Mouse (Mus musculus) ES-E14 (cell line): ENCODE measurements at regions not wholly inside any gene's neighbourhood (a gene's known extent, or its start where the extent isn't known, plus 50 kb on each side); places are given as distances from the start of the nearest gene placed in this dataset.

Experiments
- HCFC1 ChIP-seq: IDR thresholded peaks from 2 replicates; pipeline ENCODE4 v1.6.1; 2012; ENCODE audit warnings: low read length, inconsistent platforms, borderline replicate concordance; ENCODE audit not compliant: insufficient read depth
- MAFK ChIP-seq: IDR thresholded peaks from 2 replicates; pipeline ENCODE4 v1.6.1; 2014; ENCODE audit warnings: mild to moderate bottlenecking, low read depth, low read length, inconsistent platforms; ENCODE audit not compliant: insufficient read depth
- ZC3H11A ChIP-seq: IDR thresholded peaks from 2 replicates; pipeline ENCODE4 v1.6.1; 2012; ENCODE audit warnings: low read depth, mild to moderate bottlenecking, inconsistent platforms, low read length, borderline replicate concordance
- ZNF384 ChIP-seq: IDR thresholded peaks from 2 replicates; pipeline ENCODE4 v1.6.1; 2012; ENCODE audit warnings: low read depth, low read length, inconsistent platforms

DNA sequence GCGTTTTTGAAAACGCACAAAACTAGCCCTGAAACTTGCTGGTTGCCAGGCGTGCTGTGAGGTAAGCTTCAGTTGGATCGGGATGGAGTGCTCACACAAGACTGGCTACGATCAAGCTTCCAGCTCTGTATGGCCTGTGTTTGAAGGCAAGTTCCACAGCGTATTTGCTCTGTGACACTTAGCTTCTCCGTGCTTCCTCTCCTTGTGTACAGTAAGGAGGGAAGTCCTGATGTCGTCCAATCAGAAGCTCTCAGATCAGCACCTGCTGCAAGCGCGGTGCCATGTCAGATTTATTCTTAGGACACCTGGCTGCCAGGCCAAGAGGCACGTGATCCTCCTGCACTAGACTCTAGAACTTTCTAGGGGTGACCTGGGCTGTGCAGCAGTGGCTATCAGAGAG lies 236.0 kb downstream of the Cbln1 start:
- TF ChIP-seq ZNF384 (no peak), HCFC1 (no peak), MAFK (no peak), ZC3H11A (no peak)
